Mouse (Mus musculus): Measurements from ENCODE around the gene Pgpep1.

DNA sequence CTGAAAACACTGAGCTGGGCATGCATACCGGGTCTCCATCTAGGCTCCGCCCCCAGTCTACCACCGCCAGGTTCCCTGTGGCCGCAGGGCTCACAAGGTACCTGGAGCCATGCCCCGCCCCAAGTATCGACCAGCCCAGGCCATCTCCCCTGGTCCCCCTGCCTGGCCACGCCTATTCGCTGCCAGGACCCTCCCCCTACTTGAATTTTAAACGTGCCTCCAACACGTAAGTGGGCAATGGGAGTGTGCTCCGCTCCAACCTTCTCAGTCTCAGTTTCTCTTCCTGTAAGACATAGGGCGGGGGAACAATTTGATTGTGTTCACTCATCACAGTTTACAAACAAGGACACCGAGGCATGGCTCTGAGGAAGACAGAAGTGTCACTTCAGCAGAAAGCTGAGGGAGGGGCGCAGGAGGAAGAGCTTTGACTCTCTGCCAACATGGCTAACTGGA lies at the start of gene Pgpep1:
- TF ChIP-seq CTCF (conservative IDR thresholded peaks at IDR 0.05; ENCODE audit: low read length) (no peak), NANOG (IDR thresholded peaks at IDR 0.05; ENCODE audit: borderline replicate concordance, low read length) (no peak)
